Mouse (Mus musculus) embryo, embryonic 9.5 days (tissue): ENCODE results near the gene Bcar3.

Experiments
- DNase-seq: peaks from one replicate; pipeline ENCODE4 v3.0.0-alpha.2; 2017; ENCODE audit errors: extremely low spot score

Bcar3 gene

GRCm38 (mm10) chr3:122566549-122566948 is 272.6 kb downstream of the Bcar3 start:
- no peak for DNase-seq

DNA sequence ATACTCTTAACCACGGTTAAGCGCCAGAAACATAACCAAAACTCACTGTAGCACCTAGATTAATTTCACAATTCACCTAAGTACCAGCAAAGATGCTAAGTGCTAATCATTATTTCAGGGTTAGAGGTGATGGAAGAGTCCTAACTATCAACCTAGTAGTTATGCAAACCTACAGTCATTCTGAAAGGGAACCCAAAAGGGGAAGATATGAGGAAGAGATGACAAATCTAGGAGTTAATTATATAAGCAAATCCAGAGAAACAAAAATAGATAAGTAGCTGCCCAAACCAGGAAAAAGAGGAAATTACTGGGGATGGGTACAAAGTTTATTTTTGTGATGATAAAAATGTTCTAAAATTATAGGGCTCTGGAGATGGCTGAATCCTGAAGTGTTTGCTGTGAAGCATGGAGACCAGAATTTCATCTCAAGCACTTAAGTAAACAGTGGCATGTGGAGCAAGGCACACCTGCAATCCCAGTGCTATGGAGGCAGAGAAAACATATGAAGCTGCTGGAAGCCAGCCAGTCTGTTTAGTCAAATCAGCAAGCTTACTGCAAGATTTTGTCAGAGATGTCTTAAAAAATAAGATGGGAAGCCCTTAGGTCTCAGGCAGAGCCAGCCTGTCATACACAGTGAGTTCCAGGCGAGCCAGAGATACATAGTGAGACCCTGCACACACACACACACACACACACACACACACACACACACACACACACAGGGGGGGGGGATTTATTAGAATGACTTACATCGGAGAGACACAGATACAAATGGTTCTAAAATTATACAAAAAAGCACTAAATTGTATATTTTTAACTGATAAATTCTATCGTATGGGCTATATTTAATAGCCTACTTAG is 279.7 kb downstream of the Bcar3 start:
- no peak for DNase-seq

DNA sequence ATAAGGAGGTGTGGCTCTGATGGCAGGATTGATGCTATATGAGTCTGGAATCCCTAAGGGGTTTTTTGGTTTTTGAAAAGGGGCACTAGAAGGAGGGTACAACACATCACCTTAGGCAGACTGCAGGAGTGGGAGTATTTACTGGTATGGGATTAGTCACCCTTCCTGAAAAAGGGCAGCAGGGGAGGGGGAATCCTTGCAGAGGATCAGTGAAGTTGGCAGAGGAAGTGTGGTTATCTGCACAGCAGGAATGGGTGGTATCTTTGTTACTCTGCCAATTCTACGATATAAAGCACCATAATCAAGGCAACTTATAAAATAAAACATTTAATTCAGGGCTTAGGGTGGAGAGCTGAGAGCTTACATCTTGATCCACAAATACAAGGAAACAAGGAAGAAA is 281.0 kb downstream of the Bcar3 start:
- no peak for DNase-seq

- no peak for DNase-seq
These were observed 283.4 kb downstream of the Bcar3 start for GRCm38 (mm10) chr3:122577360-122577759.
